Mouse (Mus musculus) brown adipose tissue, adult 24 weeks (tissue): ENCODE data around the gene Mprip. TPM values are rescaled to one million over a fixed set of nuclear protein-coding genes. Genes with fewer than 3 reads are reported as not detected.

Source experiments
- H3K27ac ChIP-seq: fragments of 200-500 bp; replicated peaks from 2 replicates; pipeline ENCODE4 v1.5.1; 2012; ENCODE audit warnings: low read depth, mild to moderate bottlenecking, low read length
- H3K4me1 ChIP-seq: fragments of 200-500 bp; 2 replicates; pipeline ENCODE4 v1.6.1; 2012; ENCODE audit warnings: low read length, mixed read lengths; ENCODE audit not compliant: control insufficient read depth, insufficient read depth, insufficient read length
- H3K4me3 ChIP-seq: fragments of 200-500 bp; 2 replicates; pipeline ENCODE4 v1.5.1; 2012; ENCODE audit warnings: low read depth, mild to moderate bottlenecking, low read length, moderate library complexity; ENCODE audit not compliant: insufficient read depth
- polyA plus RNA-seq: library from polyadenylated mRNA; stranded (reverse); fragments of >200 nt; gene quantifications from 2 replicates; pipeline ENCODE4 v1.2.4, GENCODE M21; 2012; ENCODE audit not compliant: missing spikeins, insufficient read depth, insufficient read length

Mprip gene
- polyA plus RNA-seq, 1 experiment: 83.7 TPM

- Histone ChIP-seq H3K4me3 (no peak overlapping the region), H3K4me1 (peaks cover 2% of the 10 kb centered on the region; the same call in 1 of the 2 replicates), H3K27ac (no peak overlapping the region)
Observed at GRCm38 (mm10) chr11:59746614-59747013, 85.5 kb downstream of the Mprip start.

- peaks cover 2% of the 10 kb centered on the region; the same call in 1 of the 2 replicates for H3K4me1 ChIP-seq
- no peak overlapping the region for H3K27ac ChIP-seq
- H3K4me3 ChIP-seq: no peak overlapping the region
Observed at GRCm38 (mm10) chr11:59749050-59749449, 87.9 kb downstream of the Mprip start.

GRCm38 (mm10) chr11:59754504-59754903 lies 93.4 kb downstream of the Mprip start:
- peaks cover 7% of the 10 kb centered on the region; the same call in 1 of the 2 replicates for H3K4me1 ChIP-seq
- no peak overlapping the region for H3K4me3 ChIP-seq
- no peak overlapping the region for H3K27ac ChIP-seq

GRCm38 (mm10) chr11:59756351-59756750 lies 95.2 kb downstream of the Mprip start:
- Histone ChIP-seq H3K4me3 (no peak overlapping the region), H3K27ac (no peak overlapping the region), H3K4me1 (peaks cover 5% of the 10 kb centered on the region; the same call in 1 of the 2 replicates)

GRCm38 (mm10) chr11:59758191-59758985 lies 97.3 kb downstream of the Mprip start:
- no peak overlapping the region for H3K4me3 ChIP-seq
- H3K4me1 ChIP-seq: peaks cover 5% of the 10 kb centered on the region; the same call in 1 of the 2 replicates
- no peak overlapping the region for H3K27ac ChIP-seq

GRCm38 (mm10) chr11:59759178-59759577 lies 98.1 kb downstream of the Mprip start:
- no peak overlapping the region for H3K4me3 ChIP-seq
- H3K27ac ChIP-seq: no peak overlapping the region
- peaks cover 5% of the 10 kb centered on the region; the same call in 1 of the 2 replicates for H3K4me1 ChIP-seq

GRCm38 (mm10) chr11:59759626-59760025 lies 98.5 kb downstream of the Mprip start:
- H3K4me3 ChIP-seq: no peak overlapping the region
- H3K4me1 ChIP-seq: peaks cover 5% of the 10 kb centered on the region; the same call in 1 of the 2 replicates
- H3K27ac ChIP-seq: no peak overlapping the region

GRCm38 (mm10) chr11:59760796-59761195 lies 99.7 kb downstream of the Mprip start:
- no peak overlapping the region for H3K27ac ChIP-seq
- no peak overlapping the region for H3K4me3 ChIP-seq
- peaks cover 5% of the 10 kb centered on the region; the same call in 1 of the 2 replicates for H3K4me1 ChIP-seq

- Histone ChIP-seq H3K4me3 (no peak overlapping the region), H3K27ac (no peak overlapping the region), H3K4me1 (no peaks in the 10 kb centered on the region)
Observed at GRCm38 (mm10) chr11:59769307-59769706, 108.2 kb downstream of the Mprip start.

GRCm38 (mm10) chr11:59769738-59770137 lies 108.6 kb downstream of the Mprip start:
- Histone ChIP-seq H3K27ac (no peak overlapping the region), H3K4me1 (no peaks in the 10 kb centered on the region), H3K4me3 (no peak overlapping the region)

GRCm38 (mm10) chr11:59770753-59771152 lies 109.6 kb downstream of the Mprip start:
- Histone ChIP-seq H3K4me3 (no peak overlapping the region), H3K4me1 (no peaks in the 10 kb centered on the region), H3K27ac (no peak overlapping the region)

- Histone ChIP-seq H3K4me1 (no peaks in the 10 kb centered on the region), H3K27ac (no peak overlapping the region), H3K4me3 (no peak overlapping the region)
Observed at GRCm38 (mm10) chr11:59772291-59772690, 111.2 kb downstream of the Mprip start.

GRCm38 (mm10) chr11:59772902-59773301 lies 111.8 kb downstream of the Mprip start:
- Histone ChIP-seq H3K4me1 (no peaks in the 10 kb centered on the region), H3K4me3 (no peak overlapping the region), H3K27ac (no peak overlapping the region)

- H3K4me3 ChIP-seq: no peak overlapping the region
- no peaks in the 10 kb centered on the region for H3K4me1 ChIP-seq
- no peak overlapping the region for H3K27ac ChIP-seq
Observed at GRCm38 (mm10) chr11:59774522-59774921, 113.4 kb downstream of the Mprip start.

GRCm38 (mm10) chr11:59775435-59776148 lies 114.5 kb downstream of the Mprip start:
- no peak overlapping the region for H3K27ac ChIP-seq
- no peak overlapping the region for H3K4me3 ChIP-seq
- H3K4me1 ChIP-seq: no peaks in the 10 kb centered on the region
